Mouse (Mus musculus): ENCODE measurements around the gene Erc2. TPM values are rescaled to one million over a fixed set of nuclear protein-coding genes. Genes with fewer than 3 reads are reported as not detected.

Gene Erc2
- polyA plus RNA-seq, 1 experiment, result 0.89 TPM

GRCm38 (mm10) chr14:28271846-28272245 is 649.6 kb downstream of the Erc2 start:
- Histone ChIP-seq H3K4me1 (ENCODE audit: control insufficient read depth, insufficient read depth, insufficient read length, low read length) (no peaks in the 10 kb centered on the region), H3K4me3 (ENCODE audit: low read depth, low read length) (no peak overlapping the region), H3K27me3 (ENCODE audit: control insufficient read depth, insufficient read depth, low read length) (no peaks in the 10 kb centered on the region), H3K27ac (ENCODE audit: insufficient read depth, low read depth, low read length) (no peak overlapping the region), H3K36me3 (ENCODE audit: control insufficient read depth, insufficient read depth, low read length) (no peaks in the 10 kb centered on the region)
- WGBS, result 89% methylated on average over 8 of the region's 8 CpGs
- TF ChIP-seq CTCF (IDR thresholded peaks at IDR 0.05; ENCODE audit: extremely low read depth, insufficient read length, insufficient replicate concordance, low read depth, low read length) (no peak), POLR2A (IDR thresholded peaks at IDR 0.05; ENCODE audit: low read depth, low read length) (no peak)

DNA sequence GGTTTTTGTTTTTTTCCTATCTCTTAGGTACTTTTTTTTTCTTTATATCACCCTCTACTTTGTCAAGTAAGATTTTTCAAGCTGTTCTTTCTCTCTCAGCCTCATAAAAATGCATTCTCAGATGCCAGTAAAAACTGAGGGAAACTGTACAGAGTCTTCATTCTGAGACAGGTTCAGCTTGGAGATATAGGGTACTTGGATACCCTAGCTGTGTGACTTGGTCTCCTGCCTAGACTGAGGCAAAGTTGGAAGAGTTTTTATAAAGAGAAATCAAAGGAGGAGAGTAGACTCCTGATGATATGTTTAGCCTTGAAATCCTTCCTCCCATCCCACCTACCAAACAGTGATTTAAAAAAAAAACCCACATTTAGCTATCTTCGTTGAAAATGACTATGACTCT is 651.4 kb downstream of the Erc2 start:
- H3K27ac ChIP-seq (ENCODE audit: insufficient read depth, low read depth, low read length), result no peak overlapping the region
- TF ChIP-seq CTCF (IDR thresholded peaks at IDR 0.05; ENCODE audit: extremely low read depth, insufficient read length, insufficient replicate concordance, low read depth, low read length) (no peak), POLR2A (IDR thresholded peaks at IDR 0.05; ENCODE audit: low read depth, low read length) (no peak)
- WGBS, result 66% methylated on average over 1 of the region's 1 CpGs
- no peaks in the 10 kb centered on the region for H3K4me1 ChIP-seq (ENCODE audit: control insufficient read depth, insufficient read depth, insufficient read length, low read length)
- H3K36me3 ChIP-seq (ENCODE audit: control insufficient read depth, insufficient read depth, low read length), result no peaks in the 10 kb centered on the region
- H3K27me3 ChIP-seq (ENCODE audit: control insufficient read depth, insufficient read depth, low read length), result no peaks in the 10 kb centered on the region
- H3K4me3 ChIP-seq (ENCODE audit: low read depth, low read length), result no peak overlapping the region

GRCm38 (mm10) chr14:28274826-28275225 is 652.6 kb downstream of the Erc2 start:
- TF ChIP-seq CTCF (IDR thresholded peaks at IDR 0.05; ENCODE audit: extremely low read depth, insufficient read length, insufficient replicate concordance, low read depth, low read length), result no peak
- TF ChIP-seq POLR2A (IDR thresholded peaks at IDR 0.05; ENCODE audit: low read depth, low read length), result no peak
- Histone ChIP-seq H3K36me3 (ENCODE audit: control insufficient read depth, insufficient read depth, low read length) (no peaks in the 10 kb centered on the region), H3K27me3 (ENCODE audit: control insufficient read depth, insufficient read depth, low read length) (no peaks in the 10 kb centered on the region), H3K4me3 (ENCODE audit: low read depth, low read length) (no peak overlapping the region), H3K27ac (ENCODE audit: insufficient read depth, low read depth, low read length) (no peak overlapping the region), H3K4me1 (ENCODE audit: control insufficient read depth, insufficient read depth, insufficient read length, low read length) (no peaks in the 10 kb centered on the region)
- 64% methylated on average over 7 of the region's 7 CpGs for WGBS

GRCm38 (mm10) chr14:28278951-28279350 is 656.7 kb downstream of the Erc2 start:
- no peaks in the 10 kb centered on the region for H3K27me3 ChIP-seq (ENCODE audit: control insufficient read depth, insufficient read depth, low read length)
- H3K4me3 ChIP-seq (ENCODE audit: low read depth, low read length), result no peak overlapping the region
- TF ChIP-seq CTCF (IDR thresholded peaks at IDR 0.05; ENCODE audit: extremely low read depth, insufficient read length, insufficient replicate concordance, low read depth, low read length) (no peak), POLR2A (IDR thresholded peaks at IDR 0.05; ENCODE audit: low read depth, low read length) (no peak)
- H3K36me3 ChIP-seq (ENCODE audit: control insufficient read depth, insufficient read depth, low read length), result no peaks in the 10 kb centered on the region
- H3K4me1 ChIP-seq (ENCODE audit: control insufficient read depth, insufficient read depth, insufficient read length, low read length), result no peaks in the 10 kb centered on the region
- no peak overlapping the region for H3K27ac ChIP-seq (ENCODE audit: insufficient read depth, low read depth, low read length)
- WGBS, result 81% methylated on average over 6 of the region's 6 CpGs

- Histone ChIP-seq H3K36me3 (ENCODE audit: control insufficient read depth, insufficient read depth, low read length) (no peaks in the 10 kb centered on the region), H3K4me3 (ENCODE audit: low read depth, low read length) (no peak overlapping the region), H3K27me3 (ENCODE audit: control insufficient read depth, insufficient read depth, low read length) (no peaks in the 10 kb centered on the region), H3K4me1 (ENCODE audit: control insufficient read depth, insufficient read depth, insufficient read length, low read length) (no peaks in the 10 kb centered on the region), H3K27ac (ENCODE audit: insufficient read depth, low read depth, low read length) (no peak overlapping the region)
- TF ChIP-seq POLR2A (IDR thresholded peaks at IDR 0.05; ENCODE audit: low read depth, low read length) (no peak), CTCF (IDR thresholded peaks at IDR 0.05; ENCODE audit: extremely low read depth, insufficient read length, insufficient replicate concordance, low read depth, low read length) (no peak)
- 50% methylated on average over 1 of the region's 1 CpGs for WGBS
These were observed 658.1 kb downstream of the Erc2 start for GRCm38 (mm10) chr14:28280376-28280775.

DNA sequence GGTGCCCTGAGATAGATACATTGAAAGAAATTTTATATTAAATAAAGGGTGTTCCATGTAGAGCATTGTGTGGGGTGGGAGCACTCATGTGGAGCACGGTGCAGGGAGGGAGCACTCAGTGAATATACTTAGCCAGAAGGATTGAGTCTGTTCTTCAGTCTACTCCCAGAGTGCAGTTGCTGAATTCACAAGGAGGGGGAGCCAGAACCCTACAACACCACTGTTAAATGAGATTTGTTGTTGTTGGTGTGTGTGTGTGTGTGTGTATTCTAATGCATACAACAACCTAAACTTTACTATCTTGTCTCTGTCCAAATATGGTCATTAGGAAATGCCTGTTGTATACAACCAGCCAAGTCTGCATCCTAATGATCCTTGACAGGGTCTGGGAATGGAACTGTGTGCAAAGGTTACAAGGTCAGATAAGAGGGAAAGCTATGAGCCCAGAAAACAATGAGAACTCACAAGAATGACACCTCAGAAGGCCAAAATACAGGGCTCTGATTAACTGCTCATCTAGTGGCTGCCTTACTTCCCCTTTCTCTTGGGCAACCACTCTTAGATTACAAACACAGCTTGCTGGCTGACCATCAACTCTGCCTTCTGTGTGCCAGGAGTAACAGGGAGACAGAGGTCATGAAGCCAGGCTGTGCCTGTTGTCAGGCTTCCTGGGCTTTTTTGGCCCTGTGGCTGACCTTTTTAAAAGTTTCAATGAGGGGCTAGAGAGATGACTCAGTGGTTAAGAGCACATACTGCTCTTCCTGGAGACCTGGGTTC is 661.3 kb downstream of the Erc2 start:
- no peaks in the 10 kb centered on the region for H3K36me3 ChIP-seq (ENCODE audit: control insufficient read depth, insufficient read depth, low read length)
- 83% methylated on average over 1 of the region's 1 CpGs for WGBS
- H3K4me3 ChIP-seq (ENCODE audit: low read depth, low read length), result no peak overlapping the region
- no peak overlapping the region for H3K27ac ChIP-seq (ENCODE audit: insufficient read depth, low read depth, low read length)
- H3K4me1 ChIP-seq (ENCODE audit: control insufficient read depth, insufficient read depth, insufficient read length, low read length), result no peaks in the 10 kb centered on the region
- no peak for TF ChIP-seq POLR2A (IDR thresholded peaks at IDR 0.05; ENCODE audit: low read depth, low read length)
- TF ChIP-seq CTCF (IDR thresholded peaks at IDR 0.05; ENCODE audit: extremely low read depth, insufficient read length, insufficient replicate concordance, low read depth, low read length), result no peak
- no peaks in the 10 kb centered on the region for H3K27me3 ChIP-seq (ENCODE audit: control insufficient read depth, insufficient read depth, low read length)

GRCm38 (mm10) chr14:28286511-28286910 is 664.3 kb downstream of the Erc2 start:
- Histone ChIP-seq H3K4me1 (ENCODE audit: control insufficient read depth, insufficient read depth, insufficient read length, low read length) (no peaks in the 10 kb centered on the region), H3K27ac (ENCODE audit: insufficient read depth, low read depth, low read length) (no peak overlapping the region), H3K36me3 (ENCODE audit: control insufficient read depth, insufficient read depth, low read length) (no peaks in the 10 kb centered on the region), H3K27me3 (ENCODE audit: control insufficient read depth, insufficient read depth, low read length) (no peaks in the 10 kb centered on the region), H3K4me3 (ENCODE audit: low read depth, low read length) (no peak overlapping the region)
- no peak for TF ChIP-seq CTCF (IDR thresholded peaks at IDR 0.05; ENCODE audit: extremely low read depth, insufficient read length, insufficient replicate concordance, low read depth, low read length)
- TF ChIP-seq POLR2A (IDR thresholded peaks at IDR 0.05; ENCODE audit: low read depth, low read length), result no peak
